Mouse (Mus musculus) kidney, postnatal 4 days (tissue): ENCODE measurements around the gene Gm49380.

ENCODE experiments used
- DNase-seq, 2 experiments: peaks; one replicate each; pipeline ENCODE4 v3.0.0; 2021; ENCODE audit warnings: mixed read lengths in 2 of 2

Gene Gm49380

DNA sequence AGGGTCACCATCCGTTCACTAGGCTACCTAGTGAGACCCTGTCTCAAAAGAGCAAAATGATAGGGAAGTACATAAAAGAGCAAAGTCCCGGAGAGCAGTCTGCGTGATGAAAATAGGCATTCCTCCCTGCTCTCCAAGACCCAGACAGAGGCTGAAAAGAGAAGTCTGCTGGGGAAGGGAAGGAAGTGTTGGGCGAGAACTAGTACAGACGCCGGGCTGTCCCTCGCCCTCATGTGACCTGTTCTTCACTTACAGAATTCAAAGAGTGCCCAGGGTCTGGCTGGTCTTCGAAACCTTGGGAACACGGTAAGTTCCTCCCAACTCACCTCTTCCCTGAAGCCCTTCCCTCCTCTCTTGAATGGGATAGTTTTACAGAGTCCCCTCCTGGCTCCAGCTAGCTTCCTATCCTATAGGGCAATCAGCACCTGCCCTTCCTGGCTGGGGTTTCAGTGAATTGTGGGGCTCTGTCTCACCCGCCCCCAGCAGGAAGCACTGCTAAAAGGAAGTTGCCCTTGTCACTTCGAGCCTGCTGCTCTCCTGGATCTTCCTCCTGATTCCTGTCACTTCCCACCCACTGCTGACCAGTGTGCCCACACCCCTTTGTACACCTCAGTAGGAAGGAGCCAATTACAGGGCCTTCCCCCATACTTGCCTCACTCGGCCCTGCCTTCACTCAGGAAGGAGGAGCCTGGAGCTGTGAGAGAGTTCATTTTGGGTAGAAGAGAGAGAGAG lies 24.3 kb downstream of the Gm49380 start:
- DNase-seq = no peak

DNA sequence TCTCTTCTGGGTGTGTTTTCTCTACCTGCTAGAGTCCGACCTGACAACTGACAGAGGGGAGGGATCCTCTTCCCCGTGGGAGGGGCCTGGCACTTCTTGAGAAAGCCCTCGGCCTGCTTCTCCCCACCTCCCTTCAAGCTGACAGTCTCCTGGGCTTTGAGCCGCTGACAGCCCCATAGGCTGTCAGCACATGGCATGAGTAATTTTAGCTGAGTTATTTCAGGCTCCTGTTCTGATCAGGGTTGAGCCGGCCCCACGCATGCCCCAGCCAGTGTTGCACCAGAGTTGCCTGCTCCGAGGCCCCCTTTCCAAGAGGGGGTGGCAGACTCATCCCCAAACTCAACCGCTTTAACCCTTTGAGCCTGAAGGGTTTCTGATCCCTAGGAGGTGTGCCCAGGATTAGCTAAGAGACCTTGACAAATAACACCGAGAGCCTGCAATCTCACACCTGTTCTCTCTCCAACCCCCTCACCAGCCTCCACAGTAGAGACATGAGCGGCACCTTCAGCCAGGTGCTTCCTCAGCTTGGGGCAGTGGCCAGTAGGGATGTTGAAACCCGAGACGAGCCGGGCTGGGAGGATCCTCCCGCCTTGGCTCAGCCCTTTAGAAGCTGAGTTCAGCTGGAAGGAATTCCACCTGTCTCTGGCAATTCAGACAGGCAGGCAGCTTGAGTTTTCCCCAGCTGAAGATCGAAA lies 25.4 kb downstream of the Gm49380 start:
- peak; percentile 35 to 71 for DNase-seq

DNA sequence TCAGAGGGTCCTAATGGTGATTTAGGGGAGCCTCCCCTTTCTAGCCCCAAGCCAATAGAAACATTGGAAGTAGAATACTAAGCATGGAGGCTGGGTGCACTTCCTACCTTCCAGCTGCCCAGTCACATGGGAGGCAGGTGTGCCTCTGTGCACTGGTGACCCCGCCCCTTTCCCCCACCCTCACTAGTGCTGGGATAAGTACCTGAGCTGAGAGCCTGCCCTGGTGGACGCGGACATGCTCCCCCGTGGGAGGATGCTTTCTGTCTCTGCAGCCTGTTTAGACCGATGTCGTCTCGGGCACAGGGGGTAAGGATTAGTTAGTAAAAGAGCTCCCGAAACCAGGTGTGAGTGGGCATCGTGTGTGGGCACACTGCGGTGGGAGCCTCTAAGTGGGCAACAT lies 26.3 kb downstream of the Gm49380 start:
- DNase-seq = peak; percentile 28 to 50

DNA sequence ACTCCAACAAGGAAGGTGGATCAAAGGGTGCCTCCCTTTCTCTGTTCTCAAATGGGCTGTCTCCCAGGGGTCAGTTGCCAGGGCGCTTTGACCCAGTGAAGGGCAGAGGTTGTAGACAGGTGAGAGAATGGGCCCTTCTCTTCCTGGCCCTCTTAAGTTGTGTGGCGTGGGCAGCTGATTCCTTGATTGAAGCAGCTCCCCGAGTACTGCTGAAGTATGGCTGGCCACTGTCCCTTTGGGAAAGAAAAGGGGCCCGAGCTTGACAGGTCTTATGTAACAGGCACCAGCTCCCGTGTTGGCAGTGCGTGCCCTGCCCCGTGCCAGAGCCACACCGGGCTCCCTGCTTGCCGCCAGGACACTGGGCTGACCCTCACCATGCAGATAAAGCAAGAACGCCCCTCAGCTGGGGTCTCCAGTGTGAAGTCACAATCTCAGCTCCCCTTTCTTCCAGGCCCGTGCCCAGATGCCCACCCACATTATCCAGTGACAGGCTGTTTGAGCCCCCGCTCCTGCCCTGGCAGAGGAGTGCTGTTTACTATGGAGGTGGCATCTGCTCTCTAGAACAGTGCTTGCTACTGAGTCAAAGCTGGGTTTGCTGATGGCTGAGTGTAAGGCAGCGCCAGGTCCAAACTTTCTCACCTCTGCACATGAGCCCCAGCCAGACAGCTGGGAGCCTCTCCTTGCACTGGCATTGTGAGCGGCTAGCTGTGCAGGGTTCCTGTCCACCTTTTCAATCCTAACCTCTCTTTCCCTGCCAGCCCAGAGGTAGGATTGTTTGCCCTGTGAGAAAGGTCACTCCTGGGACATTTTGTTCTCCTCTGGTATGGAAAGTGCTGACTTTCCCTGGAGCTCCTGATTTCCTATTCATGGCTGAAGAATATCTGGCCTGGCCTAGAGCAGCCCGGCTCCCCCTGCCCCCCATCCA lies 27.3 kb downstream of the Gm49380 start:
- no peak for DNase-seq

DNA sequence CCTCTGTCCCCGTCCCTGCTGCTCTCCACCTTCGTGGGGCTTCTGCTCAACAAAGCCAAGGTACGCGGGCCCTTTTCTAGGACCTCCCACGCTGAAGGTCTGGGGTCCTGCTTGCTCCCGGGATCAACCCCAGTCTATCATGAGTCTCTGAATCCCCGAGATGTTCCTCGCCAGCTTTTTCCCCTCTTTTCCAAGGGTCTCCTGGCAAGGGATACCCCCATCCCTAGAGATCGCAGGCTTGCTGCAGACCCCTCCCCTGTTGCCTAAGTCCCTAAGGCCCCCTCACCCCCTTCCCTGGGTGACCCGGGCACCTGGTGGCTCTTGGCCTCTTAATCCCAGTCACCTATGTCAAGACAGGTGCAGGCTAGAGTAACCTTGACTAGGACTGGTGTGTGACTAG lies 28.0 kb downstream of the Gm49380 start:
- no peak for DNase-seq

DNA sequence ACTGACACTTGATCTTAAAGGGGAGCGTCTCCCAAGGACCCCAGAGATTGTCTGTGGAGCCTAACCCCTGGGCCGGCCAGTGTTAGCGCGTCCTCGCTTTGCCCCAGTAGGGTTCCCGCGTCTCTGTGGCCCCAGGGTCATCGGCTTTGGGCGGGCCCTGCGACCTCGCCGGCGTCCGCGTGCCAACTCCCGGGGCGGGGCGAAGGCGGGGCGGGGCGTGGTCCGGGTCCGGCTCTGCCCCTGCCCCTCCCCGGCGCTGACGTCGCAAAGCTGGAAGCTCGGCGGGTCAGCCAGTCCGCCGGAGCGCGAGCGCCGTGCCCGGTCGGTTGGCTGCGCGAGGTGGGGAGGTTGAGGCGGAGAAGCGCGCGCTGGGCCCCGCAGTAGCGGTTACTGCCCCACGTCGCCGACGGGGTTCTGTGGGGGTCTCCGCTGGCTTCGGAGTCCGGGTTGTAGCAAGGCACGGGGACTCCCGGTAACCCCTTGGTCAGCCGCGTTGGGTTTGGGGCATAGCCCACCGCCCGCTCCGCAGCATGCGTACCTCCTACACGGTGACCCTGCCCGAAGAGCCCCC lies 28.6 kb downstream of the Gm49380 start:
- DNase-seq = peak; percentile 98

DNA sequence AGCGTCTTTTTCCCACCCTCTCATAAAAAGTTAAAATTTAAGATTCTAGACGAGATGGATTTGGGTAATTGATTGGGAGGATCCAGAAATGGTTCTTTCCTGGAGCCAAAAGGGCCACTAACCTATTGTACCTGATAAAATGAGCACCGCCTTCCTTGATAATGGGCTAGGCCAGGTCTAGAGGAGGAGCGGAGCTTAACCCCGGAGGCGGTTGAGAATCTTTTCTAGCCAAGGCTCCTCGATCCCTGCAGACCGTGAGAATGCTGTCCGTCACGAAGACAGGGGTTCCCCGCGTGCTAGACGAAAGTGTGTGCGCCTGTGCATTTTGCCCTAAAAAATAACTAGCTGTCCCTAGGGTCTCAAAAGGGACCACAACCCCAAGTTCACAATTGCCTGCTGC lies 29.1 kb downstream of the Gm49380 start:
- DNase-seq = no peak

DNA sequence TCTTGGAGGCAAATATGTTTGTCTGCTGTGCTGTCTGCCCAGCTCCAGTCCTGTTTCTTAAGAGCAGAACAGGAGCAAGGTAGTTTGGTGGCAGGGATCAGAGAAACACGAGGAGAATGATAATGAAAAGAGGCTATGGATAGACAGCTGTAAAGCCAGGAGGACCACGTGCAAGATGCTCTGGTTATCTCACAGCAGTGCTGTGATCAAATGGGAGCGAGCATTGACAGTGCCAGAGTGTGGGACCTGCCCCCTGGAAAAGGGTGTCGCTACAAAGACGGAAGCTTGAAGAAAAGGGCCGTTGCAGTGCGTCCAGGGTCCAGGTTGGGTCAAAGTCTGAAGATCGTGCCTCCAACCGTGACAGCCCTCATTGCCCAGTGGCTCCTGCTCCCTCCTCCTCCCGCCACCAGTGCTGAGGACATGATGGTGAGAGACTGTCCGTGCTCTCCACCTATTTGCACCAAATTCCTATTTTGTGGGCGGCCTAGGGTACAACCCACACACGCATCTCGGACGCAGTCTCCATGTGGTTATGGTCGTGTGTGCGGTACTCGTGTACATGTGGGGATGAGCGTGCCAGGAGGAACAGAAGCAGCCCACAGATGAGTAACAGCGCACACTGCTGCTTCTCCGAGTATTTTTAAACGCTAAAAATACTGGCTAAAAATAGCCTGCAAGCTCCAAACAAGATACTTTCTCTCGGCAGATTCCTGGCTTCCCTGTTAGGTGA lies 29.7 kb downstream of the Gm49380 start:
- peak; percentile 59 to 75 for DNase-seq

DNA sequence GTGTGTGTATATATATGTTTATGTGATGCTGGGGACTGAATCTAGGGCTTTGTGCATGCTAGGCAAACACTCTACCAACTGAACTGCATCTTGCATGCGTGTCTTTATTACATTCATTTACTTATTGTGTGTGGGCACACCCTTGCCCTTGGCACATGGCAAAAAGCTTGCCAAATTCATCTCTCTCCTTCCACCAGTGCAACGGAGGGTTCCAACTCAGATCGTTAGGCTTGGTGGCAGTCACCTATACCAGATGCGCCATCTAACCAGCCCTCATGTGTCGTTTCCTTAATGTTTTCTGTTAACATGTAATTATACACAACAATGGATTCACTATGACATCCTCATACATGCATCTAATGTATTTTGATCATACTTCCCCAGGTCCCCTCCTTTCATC lies 31.0 kb downstream of the Gm49380 start:
- DNase-seq = no peak

DNA sequence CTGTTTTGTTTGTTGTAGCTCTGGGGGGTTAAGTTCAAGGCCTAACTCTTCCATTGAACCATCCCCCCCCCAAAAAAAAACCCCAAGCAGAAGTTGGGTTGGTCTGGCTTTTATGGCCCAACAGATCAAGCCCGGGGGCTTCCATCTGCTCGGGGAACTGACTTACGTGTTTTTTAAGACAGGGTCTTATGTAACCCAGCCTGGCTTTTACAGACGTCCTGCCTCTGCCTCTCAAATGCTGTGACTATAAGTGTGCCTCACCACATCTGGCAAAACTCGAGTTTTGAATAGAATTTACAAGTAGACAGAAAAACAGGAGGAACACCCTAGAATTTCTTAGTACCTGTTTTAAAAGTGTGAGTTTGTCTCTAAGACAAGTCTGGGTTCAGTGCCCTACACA lies 31.7 kb downstream of the Gm49380 start:
- DNase-seq = no peak

DNA sequence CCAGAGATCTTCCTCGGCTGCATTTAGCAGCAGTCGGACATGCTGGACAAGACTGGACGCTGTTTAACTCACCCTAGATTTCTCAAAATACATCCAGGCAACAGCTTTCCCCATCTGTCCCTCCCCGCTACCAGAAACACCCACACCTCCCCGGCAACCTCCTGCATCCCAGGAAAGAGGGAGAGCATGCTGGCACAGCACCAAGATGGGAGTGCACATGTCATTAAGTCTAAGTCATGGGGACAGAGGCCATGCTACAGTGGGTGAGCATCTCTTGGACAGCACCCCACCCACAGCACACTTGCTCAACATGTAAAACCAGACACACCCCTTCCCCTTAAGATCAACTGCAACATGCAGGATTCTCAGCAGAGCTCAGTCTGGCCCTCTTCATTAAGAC lies 32.3 kb downstream of the Gm49380 start:
- peak; percentile 54 to 69 for DNase-seq

DNA sequence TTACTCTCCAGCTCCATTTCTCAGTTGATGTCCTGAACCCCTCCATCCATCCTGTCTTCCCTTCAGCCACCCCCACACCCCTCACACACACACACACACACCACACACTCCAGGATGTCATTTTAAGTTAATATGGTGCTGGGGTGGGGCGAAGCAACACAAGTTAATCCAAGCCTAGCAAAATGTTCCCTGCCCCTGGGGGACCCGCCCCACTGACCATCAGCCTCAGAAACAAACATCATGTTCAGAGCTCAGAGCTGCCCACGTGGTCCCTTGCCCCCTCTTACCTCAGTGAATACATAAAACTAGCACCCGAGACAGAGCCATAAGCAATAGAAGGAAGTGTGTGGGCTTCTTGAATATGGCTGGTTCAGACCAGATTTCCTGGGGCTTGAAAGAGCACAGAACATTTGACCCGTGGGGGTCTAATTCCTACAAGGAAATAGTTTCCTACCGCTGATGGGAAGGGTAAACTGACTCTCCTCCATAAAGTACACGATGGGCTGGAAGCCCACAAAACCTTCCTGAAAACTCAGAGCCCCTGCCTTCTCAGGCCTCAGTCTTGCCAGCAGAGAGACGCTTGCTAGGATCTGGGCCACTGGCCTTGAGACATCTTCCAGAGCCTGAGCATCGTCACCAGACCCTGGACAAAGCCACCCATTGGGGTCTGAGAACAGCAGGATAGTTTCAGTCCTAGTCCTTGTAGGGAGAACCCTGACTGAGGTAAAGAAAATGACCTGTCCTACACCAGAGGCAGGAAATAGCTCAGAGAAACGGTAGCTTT lies 33.1 kb downstream of the Gm49380 start:
- DNase-seq = peak; percentile 61 to 78

DNA sequence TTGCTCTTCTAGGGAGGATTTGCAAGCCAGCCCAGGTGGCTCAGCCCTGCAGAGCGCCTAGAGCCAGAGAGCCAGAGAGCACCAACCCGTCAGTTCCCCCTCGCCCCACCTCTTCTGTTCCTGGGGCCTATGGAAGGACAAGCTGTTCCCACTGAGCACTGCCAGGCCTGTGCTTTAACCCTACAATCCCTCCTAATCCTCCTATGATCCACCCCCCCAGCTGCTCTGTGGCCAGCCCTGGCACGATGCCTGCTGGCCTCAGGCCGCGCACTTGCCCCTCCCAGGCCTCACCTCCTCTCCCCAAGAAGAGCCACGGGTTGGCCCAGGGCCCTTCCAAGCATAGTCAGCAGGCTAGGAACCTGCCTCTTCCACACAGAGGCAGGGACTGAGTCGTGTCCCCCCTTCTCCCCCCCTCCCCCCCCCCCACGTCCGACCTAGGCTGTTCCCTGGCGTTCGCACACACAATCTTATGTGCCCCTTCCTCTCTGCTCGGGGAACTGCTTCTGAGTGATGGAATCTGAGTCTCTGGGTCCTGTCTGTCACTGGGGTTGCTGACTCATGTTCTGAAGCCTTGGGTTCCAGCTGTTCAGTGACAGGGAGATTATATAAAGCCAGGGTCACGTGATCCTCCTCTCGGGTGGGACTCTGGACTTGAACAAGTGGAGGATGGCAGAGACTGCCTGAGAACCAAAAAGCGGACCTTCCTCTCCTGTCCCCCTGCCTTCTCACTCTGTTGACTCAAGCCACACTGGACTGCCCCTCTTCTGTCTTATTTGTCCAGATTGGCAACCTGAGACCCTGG lies 34.1 kb downstream of the Gm49380 start:
- peak; percentile 79 to 87 for DNase-seq

DNA sequence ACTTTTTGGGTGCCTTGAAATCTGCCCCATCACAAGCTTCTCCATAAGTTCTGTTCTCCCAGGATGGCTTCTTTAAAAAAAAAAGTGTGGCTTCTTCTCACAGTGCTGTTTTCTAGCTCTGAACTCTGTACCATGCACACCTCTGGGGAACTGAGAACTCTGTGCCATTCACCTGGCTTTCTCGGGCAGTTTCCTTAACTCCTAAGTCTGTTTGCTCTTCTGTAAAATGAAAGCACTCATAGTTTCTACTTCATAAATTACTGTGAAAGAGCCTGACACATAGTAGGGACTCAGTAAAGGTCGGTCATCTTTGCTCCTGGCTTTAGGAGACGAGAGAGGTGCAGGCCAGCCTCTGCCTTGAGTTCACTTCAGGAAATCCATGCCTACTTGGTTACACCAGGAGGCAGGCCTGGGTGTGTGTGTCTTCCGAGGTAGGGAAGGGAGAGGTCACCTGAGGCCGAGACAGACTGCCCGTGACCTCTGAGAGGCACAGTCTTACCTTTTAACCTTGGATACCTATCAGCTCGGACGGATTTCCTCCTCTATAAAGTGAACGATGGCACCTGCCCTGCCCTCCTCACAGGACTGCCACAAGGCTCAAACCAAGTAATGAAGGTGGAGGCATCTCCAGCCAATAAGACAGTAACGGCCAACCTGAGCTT lies 35.0 kb downstream of the Gm49380 start:
- DNase-seq = no peak

DNA sequence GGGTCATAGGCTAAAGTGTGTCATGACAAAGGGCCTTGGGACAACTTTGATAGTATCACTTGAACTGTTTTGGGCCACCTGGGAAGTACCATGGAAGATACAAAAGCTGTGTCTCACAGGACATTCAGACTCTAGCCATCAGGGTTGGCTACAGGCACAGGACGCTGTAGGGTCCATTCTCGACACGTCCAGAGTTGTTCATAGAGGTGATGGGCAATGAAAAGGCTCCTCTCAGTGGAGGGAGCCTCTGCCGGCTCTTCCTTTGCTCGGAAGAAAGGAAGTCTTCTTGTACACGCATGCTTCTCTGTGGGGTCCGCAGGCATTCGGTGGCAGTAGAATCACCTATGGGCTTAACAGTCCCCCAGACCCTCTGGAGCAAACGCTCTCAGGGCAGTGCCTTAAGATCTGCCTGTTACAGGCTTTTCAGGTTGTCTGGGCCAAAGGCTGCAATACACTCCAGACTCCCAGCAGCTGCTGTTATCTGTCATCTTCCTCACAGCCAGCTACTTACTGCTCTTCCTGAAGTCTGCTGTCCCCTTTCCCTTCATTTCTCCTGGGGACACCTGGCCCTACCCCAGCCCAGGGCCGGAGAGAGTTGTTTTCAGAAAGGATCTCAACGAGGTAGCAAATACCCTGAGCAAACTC lies 35.9 kb downstream of the Gm49380 start:
- no peak for DNase-seq

DNA sequence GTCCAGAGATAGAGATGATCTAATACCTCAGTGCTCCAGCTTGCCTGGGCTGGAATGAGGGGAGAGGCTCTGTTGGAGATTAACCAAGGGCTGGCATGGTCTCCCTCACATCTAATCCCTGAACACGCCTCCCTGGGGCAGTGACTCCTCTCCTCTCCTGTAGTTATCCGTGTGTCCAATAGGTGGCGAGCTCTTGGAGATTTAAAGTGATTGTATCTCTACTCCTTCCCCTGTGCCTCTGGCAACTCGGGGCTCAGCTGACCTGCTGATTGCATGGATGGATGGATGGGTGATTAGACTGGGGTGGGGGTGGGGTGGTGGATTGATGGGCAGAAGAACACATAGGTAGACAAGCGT lies 36.6 kb downstream of the Gm49380 start:
- peak; percentile 69 to 81 for DNase-seq

DNA sequence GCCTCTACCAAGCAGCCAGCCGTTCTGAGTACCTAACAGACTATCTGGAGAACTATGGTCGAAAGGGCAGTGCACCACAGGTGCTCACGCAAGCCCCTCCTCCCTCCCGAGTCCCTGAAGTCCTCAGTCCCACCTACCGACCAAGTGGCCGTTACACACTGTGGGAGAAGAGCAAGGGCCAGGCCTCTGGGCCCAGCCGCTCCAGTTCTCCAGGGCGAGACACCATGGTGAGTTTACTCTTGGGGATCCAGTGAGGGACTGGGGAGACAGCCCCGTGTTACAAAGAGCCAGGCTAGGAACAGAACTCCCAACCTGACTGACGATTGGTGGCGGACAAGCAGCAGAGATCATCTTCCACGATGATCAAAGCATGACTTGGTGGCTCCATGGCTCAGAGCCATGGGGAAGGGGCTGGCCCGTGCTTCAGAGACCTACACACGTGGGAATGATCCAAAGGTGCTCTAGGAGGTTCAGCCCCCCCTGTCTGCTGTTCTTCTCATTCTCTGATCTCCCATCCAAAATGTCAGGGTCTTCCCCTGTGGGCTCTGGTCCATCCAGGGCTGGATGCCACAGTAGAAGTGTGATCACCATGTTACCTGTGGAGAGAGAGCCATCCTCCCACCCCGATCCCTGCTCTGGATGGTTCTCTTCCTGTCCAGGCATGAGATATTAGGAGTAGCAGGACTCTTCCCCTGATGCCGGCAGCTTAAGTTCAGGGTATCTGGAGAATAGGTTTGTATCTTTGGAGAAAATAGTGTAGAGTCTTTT lies 37.1 kb downstream of the Gm49380 start:
- no peak for DNase-seq

DNA sequence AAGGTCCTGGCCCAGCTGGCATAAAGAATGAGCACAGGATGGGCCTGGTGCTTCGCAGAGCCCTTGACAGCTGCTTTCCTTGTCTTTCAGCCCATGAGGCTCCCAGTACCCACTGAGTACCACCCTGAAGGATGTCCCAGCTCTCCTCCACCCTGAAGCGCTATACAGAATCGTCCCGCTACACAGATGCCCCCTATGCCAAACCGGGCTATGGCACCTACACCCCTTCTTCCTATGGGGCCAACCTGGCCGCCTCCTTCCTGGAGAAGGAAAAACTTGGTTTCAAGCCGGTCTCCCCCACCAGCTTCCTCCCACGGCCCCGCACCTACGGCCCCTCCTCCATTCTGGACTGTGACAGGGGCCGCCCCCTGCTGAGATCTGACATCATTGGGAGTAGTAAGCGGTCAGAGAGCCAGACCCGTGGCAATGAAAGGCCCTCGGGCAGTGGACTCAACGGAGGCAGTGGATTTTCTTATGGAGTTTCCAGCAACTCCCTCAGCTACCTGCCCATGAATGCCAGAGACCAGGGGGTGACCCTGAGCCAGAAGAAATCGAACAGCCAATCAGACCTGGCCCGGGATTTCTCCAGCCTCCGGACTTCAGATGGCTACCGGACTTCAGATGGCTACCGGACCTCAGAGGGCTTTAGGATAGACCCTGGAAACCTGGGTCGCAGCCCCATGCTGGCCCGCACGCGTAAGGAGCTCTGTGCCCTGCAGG lies 37.9 kb downstream of the Gm49380 start:
- peak in 1 of 2 experiments; percentile 53 for DNase-seq
